In the genomic region with DNA sequence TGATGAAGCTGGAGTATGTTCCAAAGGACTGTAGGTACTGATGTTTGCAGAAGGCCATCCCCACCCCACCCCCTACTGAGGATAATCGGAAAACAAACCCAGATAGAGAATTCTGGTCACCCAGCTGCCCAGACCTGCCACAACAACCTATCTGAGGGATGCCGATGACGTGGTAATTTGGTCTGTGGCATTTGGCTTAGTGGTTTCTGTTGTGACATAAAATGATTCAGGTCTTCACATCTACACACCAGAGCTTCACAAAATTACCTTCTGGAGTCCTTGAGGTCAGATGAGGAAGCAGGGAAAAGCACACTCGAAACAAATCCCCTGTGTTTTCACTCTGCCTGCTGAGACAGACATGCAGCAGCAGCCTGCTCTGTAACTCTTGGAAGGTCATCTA, we compare ENCODE assay signal across 30 mouse cellular contexts.
DNase-seq lines count a peak whose midpoint lies in the region; ATAC-seq and TF ChIP-seq lines count a peak whose summit lies in the region.
"Had no signal": no experiment of that assay in that cellular context is flagged by ENCODE, and none has a peak within 500 bp of the region (broad histone marks: within the 10 kb centered on the region; RNA-seq: fewer than 3 reads in every experiment).

No protein-coding gene starts in this region.

- no peaks in the 10 kb centered on the region for H3K27me3 ChIP-seq in heart, embryonic 11.5 days (ENCODE audit: control insufficient read depth, insufficient read depth, low read length)
- H3K27me3 ChIP-seq in heart, postnatal 0 days (ENCODE audit: control insufficient read depth, insufficient read depth, low read length), result no peaks in the 10 kb centered on the region
- H3K27me3 ChIP-seq in cerebellum, adult 2 months (ENCODE audit: control insufficient read depth, insufficient read depth, low read length), result no peaks in the 10 kb centered on the region
- H3K27me3 ChIP-seq: embryonic facial prominence, embryonic 13.5 days; forebrain, embryonic 13.5 days; intestine, embryonic 15.5 days; liver, embryonic 13.5 days; midbrain, embryonic 13.5 days; neural tube, embryonic 12.5 days had no signal

- TF ChIP-seq CTCF in heart, postnatal 0 days (IDR thresholded peaks at IDR 0.05; ENCODE audit: low read depth), result no peak
- TF ChIP-seq CTCF in cerebellum, adult 2 months (IDR thresholded peaks at IDR 0.05; ENCODE audit: borderline replicate concordance, insufficient read depth, low read depth, low read length), result no peak

- no peaks in the 10 kb centered on the region for H3K9me3 ChIP-seq in heart, embryonic 11.5 days (replicated peaks; ENCODE audit: control insufficient read depth, low read length)
- no peaks in the 10 kb centered on the region for H3K9me3 ChIP-seq in heart, postnatal 0 days (replicated peaks; ENCODE audit: control insufficient read depth, low read length)
- H3K9me3 ChIP-seq: embryonic facial prominence, embryonic 13.5 days; forebrain, embryonic 13.5 days; hindbrain, embryonic 10.5 days; intestine, embryonic 15.5 days; megakaryocyte, embryonic 14.5 days; midbrain, embryonic 13.5 days; neural tube, embryonic 12.5 days had no signal

- 0 out of 2 replicates have a peak overlapping the region, but pooled peaks have one; percentile 7 for H3K9ac ChIP-seq in heart, embryonic 11.5 days (ENCODE audit: low read depth, low read length)
- H3K9ac ChIP-seq in heart, postnatal 0 days (replicated peaks; ENCODE audit: low read depth, low read length), result no peak overlapping the region
- H3K9ac ChIP-seq: embryonic facial prominence, embryonic 13.5 days; forebrain, embryonic 13.5 days; intestine, embryonic 15.5 days; liver, embryonic 13.5 days; midbrain, embryonic 13.5 days; neural tube, embryonic 12.5 days had no signal

- no peak overlapping the region for H3K4me3 ChIP-seq in heart, embryonic 11.5 days (ENCODE audit: low read depth, low read length)
- no peak overlapping the region for H3K4me3 ChIP-seq in heart, postnatal 0 days (ENCODE audit: low read depth, low read length)
- H3K4me3 ChIP-seq in cerebellum, adult 2 months (replicated peaks; ENCODE audit: insufficient read depth, low read depth, low read length), result no peak overlapping the region
- H3K4me3 ChIP-seq: embryonic facial prominence, embryonic 13.5 days; erythroblast, embryonic 14.5 days; forebrain, embryonic 13.5 days; hindbrain, embryonic 10.5 days; intestine, embryonic 15.5 days; liver, embryonic 13.5 days; megakaryocyte, embryonic 14.5 days; midbrain, embryonic 13.5 days; neural tube, embryonic 12.5 days had no signal

- TF ChIP-seq EP300 in heart, postnatal 0 days (IDR thresholded peaks at IDR 0.05; ENCODE audit: low read depth), result no peak

- H3K4me2 ChIP-seq in heart, embryonic 11.5 days, result peak overlapping the region; percentile 9
- no peak overlapping the region for H3K4me2 ChIP-seq in heart, postnatal 0 days (ENCODE audit: low read depth, low read length)
- H3K4me2 ChIP-seq: embryonic facial prominence, embryonic 13.5 days; forebrain, embryonic 13.5 days; intestine, embryonic 15.5 days; liver, embryonic 13.5 days; midbrain, embryonic 13.5 days; neural tube, embryonic 12.5 days had no signal

- no peak for DNase-seq in heart, adult 18-20 months
- DNase-seq in heart, postnatal 0 days (ENCODE audit: low spot score), result no peak
- DNase-seq in heart, postnatal 4 days, result no peak
- peak; percentile 22 to 34 for DNase-seq in natural killer cell, adult 2 months (ENCODE audit: low spot score in 2 of 2)
- no peak for DNase-seq in thymus, postnatal 10 days (ENCODE audit: low spot score in 2 of 2)
- DNase-seq in cerebellum, adult 2 months, result no peak
- DNase-seq: adrenal gland, adult 8-10 months; cerebellum, adult 18-20 months; cerebellum, postnatal 25 days; embryo, embryonic 11 days; gastrocnemius, postnatal 10 days; kidney, adult 9 months; kidney, postnatal 25 days; liver, embryonic 13.5 days; lung, adult 2 months; lung, postnatal 14 days; retina, postnatal 1 day; thymus, postnatal 4 days had no signal

- no peak for ATAC-seq in heart, embryonic 11.5 days (replicated peaks; ENCODE audit: insufficient number of reproducible peaks, low FRiP score, low TSS enrichment)
- ATAC-seq in heart, postnatal 0 days (ENCODE audit: insufficient read depth, low read depth), result no peak
- ATAC-seq in common myeloid progenitor, adult 5-6 weeks (replicated peaks; ENCODE audit: low read depth, poor library complexity, severe bottlenecking), result peak; percentile 78
- ATAC-seq: activated CD4-positive, CD25-positive, alpha-beta regulatory T cell, adult 4 months; forebrain, embryonic 13.5 days; hindbrain, embryonic 16.5 days; intestine, embryonic 15.5 days; midbrain, embryonic 13.5 days had no signal

- peak overlapping the region; percentile 50; the same call in 1 of the 2 replicates for H3K27ac ChIP-seq in heart, embryonic 11.5 days (ENCODE audit: low read depth, low read length)
- H3K27ac ChIP-seq in heart, postnatal 0 days (ENCODE audit: low read depth), result peak overlapping the region; percentile 73
- no peak overlapping the region for H3K27ac ChIP-seq in cerebellum, adult 2 months (ENCODE audit: insufficient read depth, low read length)
- H3K27ac ChIP-seq: embryonic facial prominence, embryonic 13.5 days; forebrain, embryonic 13.5 days; hindbrain, embryonic 10.5 days; intestine, embryonic 15.5 days; liver, embryonic 13.5 days; midbrain, embryonic 13.5 days; neural tube, embryonic 12.5 days had no signal

- 31% methylated on average over 4 of the region's 4 CpGs for WGBS in heart, embryonic 11.5 days (ENCODE audit: insufficient replicate concordance)
- WGBS in heart, postnatal 0 days, result 30% methylated on average over 4 of the region's 4 CpGs
- WGBS in cerebellum, adult 2 months, result 66% methylated on average over 4 of the region's 4 CpGs

- no peak for TF ChIP-seq POLR2A in cerebellum, adult 2 months (IDR thresholded peaks at IDR 0.05; ENCODE audit: borderline replicate concordance, insufficient read depth, low read length)

- H3K36me3 ChIP-seq in heart, embryonic 11.5 days (ENCODE audit: control insufficient read depth, insufficient read depth, low read length), result no peaks in the 10 kb centered on the region
- no peaks in the 10 kb centered on the region for H3K36me3 ChIP-seq in heart, postnatal 0 days (replicated peaks; ENCODE audit: control insufficient read depth, insufficient read depth, low read length)
- H3K36me3 ChIP-seq: embryonic facial prominence, embryonic 13.5 days; hindbrain, embryonic 10.5 days; intestine, embryonic 15.5 days; liver, embryonic 13.5 days; midbrain, embryonic 13.5 days; neural tube, embryonic 12.5 days had no signal

- peaks cover 9% of the 10 kb centered on the region for H3K4me1 ChIP-seq in heart, embryonic 11.5 days (ENCODE audit: control insufficient read depth, insufficient read depth, low read length)
- H3K4me1 ChIP-seq in heart, postnatal 0 days (ENCODE audit: control insufficient read depth, insufficient read depth), result peaks cover 48% of the 10 kb centered on the region
- peaks cover 10% of the 10 kb centered on the region; the same call in 1 of the 2 replicates for H3K4me1 ChIP-seq in cerebellum, adult 2 months (ENCODE audit: control insufficient read depth, insufficient read depth, low read length)
- H3K4me1 ChIP-seq: liver, embryonic 13.5 days had no signal

Comparison
In these comparisons a context has a peak if more than half of its experiments do, and no peak if none do; other contexts are left out.
1. DNase-seq: peak in natural killer cell, adult 2 months (2 of 2); none in heart, adult 18-20 months (0 of 2), heart, postnatal 0 days (single experiment), heart, postnatal 4 days (single experiment), thymus, postnatal 10 days (0 of 2) and cerebellum, adult 2 months (0 of 2).